ENCODE assay signal across 17 mouse cellular contexts in genomic region chr11:95032945-95033344, GRCm38 (mm10). TPM values are rescaled to one million over a fixed set of nuclear protein-coding genes. Genes with fewer than 3 reads are reported as not detected.
A peak's percentile ranks its signal among the peaks of the same experiment; 100 is the strongest.
DNase-seq lines count a peak whose midpoint lies in the region; ATAC-seq and TF ChIP-seq lines count a peak whose summit lies in the region.
"Had no signal": no experiment of that assay in that cellular context is flagged by ENCODE, and none has a peak within 500 bp of the region (broad histone marks: within the 10 kb centered on the region; RNA-seq: fewer than 3 reads in every experiment).

No protein-coding gene starts in this region.

- H3K9me3 ChIP-seq in heart, embryonic 13.5 days: no peaks in the 10 kb centered on the region
- no peaks in the 10 kb centered on the region for H3K9me3 ChIP-seq in kidney, postnatal 0 days (replicated peaks; ENCODE audit: low read length)
- H3K9me3 ChIP-seq: forebrain, embryonic 13.5 days; hindbrain, embryonic 13.5 days; liver, embryonic 15.5 days; megakaryocyte, embryonic 14.5 days; stomach, embryonic 15.5 days had no signal

- H3K36me3 ChIP-seq in heart, embryonic 13.5 days: peaks cover 74% of the 10 kb centered on the region
- peaks cover 13% of the 10 kb centered on the region; the same call in 1 of the 2 replicates for H3K36me3 ChIP-seq in kidney, postnatal 0 days (ENCODE audit: insufficient read depth, low read length)
- H3K36me3 ChIP-seq: liver, embryonic 15.5 days; stomach, embryonic 15.5 days had no signal

- H3K27ac ChIP-seq in heart, embryonic 13.5 days (replicated peaks): no peak overlapping the region
- peak overlapping the region; percentile 31; the same call in 1 of the 2 replicates for H3K27ac ChIP-seq in kidney, postnatal 0 days
- H3K27ac ChIP-seq: forebrain, embryonic 13.5 days; hindbrain, embryonic 13.5 days; liver, embryonic 15.5 days; stomach, embryonic 15.5 days had no signal

- peaks cover 20% of the 10 kb centered on the region for H3K4me1 ChIP-seq in heart, embryonic 13.5 days
- H3K4me1 ChIP-seq in kidney, postnatal 0 days (replicated peaks; ENCODE audit: insufficient read depth, low read length): no peaks in the 10 kb centered on the region

- H3K4me3 ChIP-seq in heart, embryonic 13.5 days: no peak overlapping the region
- H3K4me3 ChIP-seq in kidney, postnatal 0 days (replicated peaks; ENCODE audit: low read depth, low read length): no peak overlapping the region
- H3K4me3 ChIP-seq: forebrain, embryonic 13.5 days; hindbrain, embryonic 13.5 days; liver, embryonic 15.5 days; megakaryocyte, embryonic 14.5 days; stomach, embryonic 15.5 days had no signal

- H3K27me3 ChIP-seq in heart, embryonic 13.5 days (replicated peaks): peaks cover 22% of the 10 kb centered on the region
- H3K27me3 ChIP-seq in kidney, postnatal 0 days (ENCODE audit: insufficient read depth, low read length): no peaks in the 10 kb centered on the region
- H3K27me3 ChIP-seq: forebrain, embryonic 13.5 days; hindbrain, embryonic 13.5 days; stomach, embryonic 15.5 days had no signal

- no peak for ATAC-seq in cerebellum, adult (ENCODE audit: insufficient number of reproducible peaks, low FRiP score, low TSS enrichment)
- ATAC-seq in heart, embryonic 13.5 days (ENCODE audit: extremely low read depth, insufficient number of reproducible peaks, low FRiP score, low TSS enrichment): no peak
- ATAC-seq in kidney, postnatal 0 days (replicated peaks; ENCODE audit: low FRiP score, low read depth): peak; percentile 8; the same call in 1 of the 2 replicates
- ATAC-seq: forebrain, embryonic 13.5 days; midbrain, embryonic 16.5 days had no signal

- 32% methylated on average over 6 of the region's 6 CpGs for WGBS in heart, embryonic 13.5 days
- WGBS in kidney, postnatal 0 days: 25% methylated on average over 6 of the region's 6 CpGs

- TF ChIP-seq CTCF in kidney, postnatal 0 days (IDR thresholded peaks at IDR 0.05; ENCODE audit: low read depth): no peak

- peak overlapping the region; percentile 33 for H3K4me2 ChIP-seq in heart, embryonic 13.5 days
- H3K4me2 ChIP-seq in kidney, postnatal 0 days (ENCODE audit: low read length): no peak overlapping the region
- H3K4me2 ChIP-seq: forebrain, embryonic 13.5 days; hindbrain, embryonic 13.5 days; liver, embryonic 15.5 days; stomach, embryonic 15.5 days had no signal

- DNase-seq in cerebellum, adult 11-12 months: peak; percentile 40
- DNase-seq in heart, postnatal 14 days: no peak
- DNase-seq in brain, adult 2 months (ENCODE audit: low read depth, low spot score): peak; percentile 34
- DNase-seq in kidney, postnatal 0 days (ENCODE audit: low spot score): no peak
- DNase-seq in gastrocnemius, adult 18-20 months (ENCODE audit: low spot score): no peak
- no peak for DNase-seq in natural killer cell, adult 2 months (ENCODE audit: low spot score in 2 of 2)
- DNase-seq: layer of hippocampus, postnatal 36 days; lung, postnatal 14 days; thymus, adult 2 months had no signal

- intact Hi-C loops in heart, postnatal 14 days (cut with DNase I): no loop called here

- 0 out of 2 replicates have a peak overlapping the region, but pooled peaks have one; percentile 12 for H3K9ac ChIP-seq in heart, embryonic 13.5 days
- no peak overlapping the region for H3K9ac ChIP-seq in kidney, postnatal 0 days (ENCODE audit: low read depth, low read length)
- H3K9ac ChIP-seq: forebrain, embryonic 13.5 days; hindbrain, embryonic 13.5 days; liver, embryonic 15.5 days; stomach, embryonic 15.5 days had no signal

RNA-seq across cellular contexts. Expression of gene Pdk2, which starts 8.2 kb away (rescaled TPM):
- polyA plus RNA-seq in heart, embryonic 13.5 days (2015; fragmentation: Nextera tagmentation; extraction: Ambion mirVana): 77.9 and 81.1 TPM in 2 replicates
- 100 to 1,000 TPM; 297 to 326 TPM for total RNA-seq in heart, postnatal 14 days (2021)
- polyA plus RNA-seq in kidney, postnatal 0 days (2015; fragmentation: Nextera tagmentation; extraction: Ambion mirVana): 94.5 and 94.7 TPM in 2 replicates
- 100 to 1,000 TPM; 514 to 515 TPM for total RNA-seq in gastrocnemius, adult 18-20 months (2021)

RNA-seq across cellular contexts. Expression of gene Samd14, which starts 23.3 kb away (rescaled TPM):
- polyA plus RNA-seq in heart, embryonic 13.5 days (2015; fragmentation: Nextera tagmentation; extraction: Ambion mirVana): 11.6 and 11.7 TPM in 2 replicates
- 1 to 10 TPM; 2.2 TPM for total RNA-seq in heart, postnatal 14 days (2021)
- polyA plus RNA-seq in kidney, postnatal 0 days (2015; fragmentation: Nextera tagmentation; extraction: Ambion mirVana): 13.1 and 14.5 TPM in 2 replicates
- total RNA-seq in gastrocnemius, adult 18-20 months (2021): under 1 TPM; 0.34 to 0.52 TPM

RNA-seq across cellular contexts. Expression of gene Ppp1r9b, which starts 42.1 kb away (rescaled TPM):
- polyA plus RNA-seq in heart, embryonic 13.5 days (2015; fragmentation: Nextera tagmentation; extraction: Ambion mirVana): 6.5 and 6.8 TPM in 2 replicates
- 10 to 100 TPM; 50.5 to 52.1 TPM for total RNA-seq in heart, postnatal 14 days (2021)
- polyA plus RNA-seq in kidney, postnatal 0 days (2015; fragmentation: Nextera tagmentation; extraction: Ambion mirVana): 10.3 and 10.6 TPM in 2 replicates
- 10 to 100 TPM; 16.1 to 24.5 TPM for total RNA-seq in gastrocnemius, adult 18-20 months (2021)

RNA-seq across cellular contexts. Expression of gene Itga3, which starts 43.7 kb away (rescaled TPM):
- polyA plus RNA-seq in heart, embryonic 13.5 days (2015; fragmentation: Nextera tagmentation; extraction: Ambion mirVana): 10.2 and 12.2 TPM in 2 replicates
- total RNA-seq in heart, postnatal 14 days (2021): 10 to 100 TPM; 13.5 to 15.6 TPM
- polyA plus RNA-seq in kidney, postnatal 0 days (2015; fragmentation: Nextera tagmentation; extraction: Ambion mirVana): 24.4 and 26.1 TPM in 2 replicates
- 1 to 10 TPM; 4.7 to 5.0 TPM for total RNA-seq in gastrocnemius, adult 18-20 months (2021)

RNA-seq across cellular contexts. Expression of gene Sgca, which starts 56.8 kb away (rescaled TPM):
- polyA plus RNA-seq in heart, embryonic 13.5 days (2015; fragmentation: Nextera tagmentation; extraction: Ambion mirVana): 27.0 and 29.2 TPM in 2 replicates
- total RNA-seq in heart, postnatal 14 days (2021): 100 to 1,000 TPM; 135 to 139 TPM
- 0.28 and 0.52 TPM in 2 replicates for polyA plus RNA-seq in kidney, postnatal 0 days (2015; fragmentation: Nextera tagmentation; extraction: Ambion mirVana)
- total RNA-seq in gastrocnemius, adult 18-20 months (2021): 100 to 1,000 TPM; 283 to 304 TPM
- polyA plus RNA-seq: forebrain, embryonic 13.5 days had no signal

Comparison
In these comparisons a context has a peak if more than half of its experiments do, and no peak if none do; other contexts are left out.
1. DNase-seq: peak in cerebellum, adult 11-12 months (single experiment) and brain, adult 2 months (single experiment); none in heart, postnatal 14 days (0 of 2), kidney, postnatal 0 days (single experiment), gastrocnemius, adult 18-20 months (single experiment) and natural killer cell, adult 2 months (0 of 2).